Mouse (Mus musculus): ENCODE results near the gene Taar8b. TPM values are rescaled to one million over a fixed set of nuclear protein-coding genes. Genes with fewer than 3 reads are reported as not detected.
"Not testable (repeated sequence)": the region's sequence is repeated elsewhere in the genome, so short reads cannot be mapped to it uniquely, and the experiment has no call there.

Taar8b gene
- not detected in 2 replicates for polyA plus RNA-seq (2016; fragmentation: Nextera tagmentation; extraction: Ambion mirVana)

- ATAC-seq (ENCODE audit: low FRiP score, low read depth): no peak
- Histone ChIP-seq H3K27me3 (no peaks in the 10 kb centered on the region), H3K36me3 (no peaks in the 10 kb centered on the region), H3K9ac (replicated peaks) (no peak within 1 kb of the TSS), H3K27ac (replicated peaks) (no peak within 1 kb of the TSS), H3K4me3 (no peak within 1 kb of the TSS), H3K9me3 (no peaks in the 10 kb centered on the region), H3K4me2 (replicated peaks) (no peak within 1 kb of the TSS), H3K4me1 (no peaks in the 10 kb centered on the region)
- 71% methylated on average over 2 of the region's 2 CpGs for WGBS
These were observed at the start of gene Taar8b for GRCm38 (mm10) chr10:24092194-24092593. TSS of gene Taar8b (minus strand) at chr10:24092294.

- H3K27ac ChIP-seq (replicated peaks): no peak overlapping the region
- H3K4me1 ChIP-seq: no peaks in the 10 kb centered on the region
- no peaks in the 10 kb centered on the region for H3K36me3 ChIP-seq
- no peak for ATAC-seq (ENCODE audit: low FRiP score, low read depth)
- 96% methylated on average over 2 of the region's 2 CpGs for WGBS
- H3K4me2 ChIP-seq (replicated peaks): no peak overlapping the region
- H3K9me3 ChIP-seq: no peaks in the 10 kb centered on the region
- H3K9ac ChIP-seq (replicated peaks): no peak overlapping the region
- H3K27me3 ChIP-seq: no peaks in the 10 kb centered on the region
- no peak overlapping the region for H3K4me3 ChIP-seq
These were observed 46.6 kb upstream of the Taar8b start for GRCm38 (mm10) chr10:24138623-24139261.

GRCm38 (mm10) chr10:24134071-24134645 lies 42.1 kb upstream of the Taar8b start:
- peaks cover 4% of the 10 kb centered on the region; the same call in 1 of the 2 replicates for H3K4me1 ChIP-seq
- H3K4me3 ChIP-seq: no peak overlapping the region
- no peaks in the 10 kb centered on the region for H3K27me3 ChIP-seq
- no peaks in the 10 kb centered on the region for H3K9me3 ChIP-seq
- WGBS: 58% methylated on average over 7 of the region's 7 CpGs
- H3K9ac ChIP-seq (replicated peaks): no peak overlapping the region
- no peak overlapping the region for H3K27ac ChIP-seq (replicated peaks)
- no peaks in the 10 kb centered on the region for H3K36me3 ChIP-seq
- no peak overlapping the region for H3K4me2 ChIP-seq (replicated peaks)
- ATAC-seq (ENCODE audit: low FRiP score, low read depth): no peak

GRCm38 (mm10) chr10:24133132-24133531 lies 41.0 kb upstream of the Taar8b start:
- ATAC-seq (ENCODE audit: low FRiP score, low read depth): no peak
- Histone ChIP-seq H3K27me3 (no peaks in the 10 kb centered on the region), H3K4me2 (replicated peaks) (no peak overlapping the region), H3K9me3 (no peaks in the 10 kb centered on the region), H3K9ac (replicated peaks) (no peak overlapping the region), H3K4me3 (no peak overlapping the region), H3K27ac (replicated peaks) (no peak overlapping the region), H3K4me1 (peaks cover 4% of the 10 kb centered on the region; the same call in 1 of the 2 replicates), H3K36me3 (no peaks in the 10 kb centered on the region)
- 57% methylated on average over 2 of the region's 2 CpGs for WGBS

GRCm38 (mm10) chr10:24132273-24132672 lies 40.2 kb upstream of the Taar8b start:
- no peak overlapping the region for H3K27ac ChIP-seq (replicated peaks)
- no peak overlapping the region for H3K4me2 ChIP-seq (replicated peaks)
- no peak overlapping the region for H3K9ac ChIP-seq (replicated peaks)

GRCm38 (mm10) chr10:24131451-24132262 lies 39.6 kb upstream of the Taar8b start:
- no peak overlapping the region for H3K9ac ChIP-seq (replicated peaks)
- H3K36me3 ChIP-seq: no peaks in the 10 kb centered on the region
- WGBS: 19% methylated on average over 9 of the region's 9 CpGs
- peak overlapping the region; percentile 32 for H3K4me2 ChIP-seq (replicated peaks)
- peak; percentile 65 for ATAC-seq (ENCODE audit: low FRiP score, low read depth)
- no peaks in the 10 kb centered on the region for H3K9me3 ChIP-seq
- H3K27ac ChIP-seq (replicated peaks): no peak overlapping the region
- peaks cover 4% of the 10 kb centered on the region; the same call in 1 of the 2 replicates for H3K4me1 ChIP-seq
- H3K4me3 ChIP-seq: no peak overlapping the region
- H3K27me3 ChIP-seq: no peaks in the 10 kb centered on the region

More at GRCm38 (mm10) chr10:24132273-24132672, 40.2 kb upstream of the Taar8b start:
- H3K4me1 ChIP-seq: peaks cover 4% of the 10 kb centered on the region; the same call in 1 of the 2 replicates
- no peak for ATAC-seq (ENCODE audit: low FRiP score, low read depth)
- WGBS: 9% methylated on average over 5 of the region's 5 CpGs
- no peaks in the 10 kb centered on the region for H3K36me3 ChIP-seq
- no peaks in the 10 kb centered on the region for H3K9me3 ChIP-seq
- H3K4me3 ChIP-seq: no peak overlapping the region
- no peaks in the 10 kb centered on the region for H3K27me3 ChIP-seq

- 53% methylated on average over 6 of the region's 6 CpGs for WGBS
- Histone ChIP-seq H3K9me3 (0 out of 2 replicates have a peak, but pooled peaks cover 4% of the 10 kb centered on the region), H3K27me3 (0 out of 2 replicates have a peak, but pooled peaks cover 3% of the 10 kb centered on the region), H3K36me3 (no peaks in the 10 kb centered on the region), H3K4me3 (no peak overlapping the region), H3K9ac (replicated peaks) (no peak overlapping the region), H3K4me1 (no peaks in the 10 kb centered on the region; the same call in 1 of the 2 replicates), H3K27ac (replicated peaks) (no peak overlapping the region), H3K4me2 (replicated peaks) (no peak overlapping the region)
- peak; percentile 54; the same call in 1 of the 2 replicates for ATAC-seq (ENCODE audit: low FRiP score, low read depth)
These were observed 19.2 kb upstream of the Taar8b start for GRCm38 (mm10) chr10:24111116-24111778.

GRCm38 (mm10) chr10:24109434-24109833 lies 17.3 kb upstream of the Taar8b start, which contains the start of gene Taar9:
TSS of gene Taar9 (minus strand) at chr10:24109534.
- not testable (repeated sequence) for H3K4me3 ChIP-seq; H3K27ac ChIP-seq (replicated peaks); H3K9ac ChIP-seq (replicated peaks); H3K9me3 ChIP-seq; ATAC-seq (ENCODE audit: low FRiP score, low read depth); H3K36me3 ChIP-seq; H3K27me3 ChIP-seq; H3K4me1 ChIP-seq; H3K4me2 ChIP-seq (replicated peaks)
- 86% methylated on average over 8 of the region's 8 CpGs for WGBS

GRCm38 (mm10) chr10:24108236-24108635 lies 16.1 kb upstream of the Taar8b start:
- Histone ChIP-seq H3K4me1 (no peaks in the 10 kb centered on the region; the same call in 1 of the 2 replicates), H3K27me3 (0 out of 2 replicates have a peak, but pooled peaks cover 3% of the 10 kb centered on the region), H3K9ac (replicated peaks) (no peak overlapping the region), H3K36me3 (no peaks in the 10 kb centered on the region), H3K9me3 (no peaks in the 10 kb centered on the region), H3K4me3 (no peak overlapping the region), H3K4me2 (replicated peaks) (no peak overlapping the region), H3K27ac (replicated peaks) (no peak overlapping the region)
- ATAC-seq (ENCODE audit: low FRiP score, low read depth): no peak
- 40% methylated on average over 3 of the region's 3 CpGs for WGBS

- H3K9ac ChIP-seq (replicated peaks): no peak overlapping the region
- ATAC-seq (ENCODE audit: low FRiP score, low read depth): no peak
- H3K4me3 ChIP-seq: no peak overlapping the region
- no peak overlapping the region for H3K27ac ChIP-seq (replicated peaks)
- 0 out of 2 replicates have a peak, but pooled peaks cover 3% of the 10 kb centered on the region for H3K27me3 ChIP-seq
- no peaks in the 10 kb centered on the region for H3K9me3 ChIP-seq
- no peaks in the 10 kb centered on the region for H3K36me3 ChIP-seq
- whole genome bisulfite sequencing: 51% methylated on average over 5 of the region's 5 CpGs
- no peak overlapping the region for H3K4me2 ChIP-seq (replicated peaks)
- no peaks in the 10 kb centered on the region; the same call in 1 of the 2 replicates for H3K4me1 ChIP-seq
These were observed 15.7 kb upstream of the Taar8b start for GRCm38 (mm10) chr10:24107747-24108146.

GRCm38 (mm10) chr10:24103299-24103698 lies 11.2 kb upstream of the Taar8b start:
- H3K27me3 ChIP-seq; H3K4me2 ChIP-seq (replicated peaks); H3K4me3 ChIP-seq; H3K9me3 ChIP-seq; ATAC-seq (ENCODE audit: low FRiP score, low read depth); H3K36me3 ChIP-seq; H3K4me1 ChIP-seq; H3K9ac ChIP-seq (replicated peaks); H3K27ac ChIP-seq (replicated peaks): not testable (repeated sequence)
- 67% methylated on average over 1 of the region's 1 CpGs for WGBS
